Mouse (Mus musculus) stomach, postnatal 0 days (tissue): ENCODE data around the gene Cntd1.

ENCODE experiments used
- CTCF ChIP-seq: IDR thresholded peaks from 2 replicates; pipeline ENCODE4 v1.5.1; 2016; ENCODE audit warnings: antibody characterized with exemption, low read depth, mild to moderate bottlenecking, moderate library complexity
- EP300 ChIP-seq: optimal IDR thresholded peaks from 2 replicates; pipeline ENCODE3; 2016; ENCODE audit warnings: antibody characterized with exemption

GRCm38 (mm10) chr11:101255826-101256775, 22.7 kb upstream of the Cntd1 start:
- TF ChIP-seq CTCF (no peak), EP300 (no peak)
